Mouse (Mus musculus) Patski (cell line): ENCODE results near the gene Dusp14. TPM values are rescaled to one million over a fixed set of nuclear protein-coding genes. Genes with fewer than 3 reads are reported as not detected.

Experiments used
- ATAC-seq: fragments of 100-300 bp; one replicate; pipeline ENCODE4 v1.8.0; 2021
- CTCF ChIA-PET: fragments of 350-600 bp; sonication (Branson Sonifier 250); formaldehyde crosslinking; loops from one replicate; lab custom pipeline; 2022; ENCODE audit warnings: inconsistent platforms; lab: Charles Lee
- POLR2A ChIA-PET: fragments of 350-600 bp; sonication (Branson Sonifier 250); formaldehyde crosslinking; loops from one replicate; lab custom pipeline; 2022; ENCODE audit warnings: antibody characterized with exemption, inconsistent platforms; lab: Charles Lee
- DNase-seq: peaks from one replicate; pipeline ENCODE4 v3.0.0-alpha.2; 2011; ENCODE audit warnings: low read depth, low spot score
- H3K27me3 ChIP-seq: fragments of 371-371 bp; one replicate; pipeline ENCODE4 v1.5.1; 2021
- CTCF ChIP-seq: fragments of 100-300 bp; IDR thresholded peaks from one replicate; pipeline ENCODE4 v1.5.1; 2021
- in situ Hi-C: fragments of 300-500 bp; cut with MboI; formaldehyde crosslinking; loops from 3 replicates; pipeline ENCODE4 v1.11.1; 2018; ENCODE audit warnings: low pct_unique_long_range_greater_than_20kb, mixed read lengths
- polyA plus RNA-seq: library from polyadenylated mRNA; unstranded; gene quantifications from one replicate; pipeline ENCODE4 v1.2.3, GENCODE M21; 2021

Gene Dusp14
- polyA plus RNA-seq, 1 experiment from 2014 or later, result 34.8 TPM

- TF ChIP-seq CTCF, result no peak
- DNase-seq (no peak), ATAC-seq (no peak)
- POLR2A ChIA-PET, result interaction anchor here (0.6 kb wide), 1 partner anchor 11 kb away, joined by 3 read pairs; no protein-coding TSS in a partner anchor
- CTCF ChIA-PET, result interaction anchor here (0.8 to 1.9 kb wide), 7 partner anchors 14 to 215 kb away, joined by 3 to 5 read pairs (median 4); no protein-coding TSS in a partner anchor
- in situ Hi-C loops, result no loop called here
- H3K27me3 ChIP-seq, result no peaks in the 10 kb centered on the region
Measured at GRCm38 (mm10) chr11:83999411-83999915, 69.6 kb downstream of the Dusp14 start.

- ChIA-PET CTCF (interaction anchor here (0.9 kb wide), 2 partner anchors 19 to 33 kb away, joined by 3 to 4 read pairs; no protein-coding TSS in a partner anchor), POLR2A (interaction anchor here (0.6 kb wide), 1 partner anchor 12 kb away, joined by 3 read pairs; no protein-coding TSS in a partner anchor)
- no peak for DNase-seq
- TF ChIP-seq CTCF, result no peak
- in situ Hi-C loops, result no loop called here
- no peak for ATAC-seq
- no peaks in the 10 kb centered on the region for H3K27me3 ChIP-seq
Measured at GRCm38 (mm10) chr11:83998993-83999392, 70.1 kb downstream of the Dusp14 start.

Other genes starting within 250 kb of the Dusp14 start
- 167 TPM for gene Hnf1b, start 219.2 kb downstream of the Dusp14 start, polyA plus RNA-seq
- 43.0 TPM for gene Ddx52, start 127.2 kb downstream of the Dusp14 start, polyA plus RNA-seq
- gene Synrg, start 104.8 kb downstream of the Dusp14 start, polyA plus RNA-seq, result 34.3 TPM
- gene Tada2a, start 60.3 kb upstream of the Dusp14 start, polyA plus RNA-seq, result 22.9 TPM
- 29.4 TPM for gene Acaca, start 60.4 kb upstream of the Dusp14 start, polyA plus RNA-seq
- gene Gm11437, start 98.2 kb upstream of the Dusp14 start, polyA plus RNA-seq, result not detected